Mouse (Mus musculus) midbrain, postnatal 0 days (tissue): ENCODE measurements around the gene Col18a1. TPM values are rescaled to one million over a fixed set of nuclear protein-coding genes. Genes with fewer than 3 reads are reported as not detected.

Experiments
- ATAC-seq: fragments of 200-750 bp; cut with Nextera tagmentation; 2 replicates; pipeline ENCODE4 v1.8.0; 2017; ENCODE audit warnings: moderate number of reproducible peaks, mild to moderate bottlenecking, moderate TSS enrichment, moderate library complexity; ENCODE audit not compliant: low FRiP score
- DNase-seq: peaks from one replicate; pipeline ENCODE4 v3.0.0-alpha.2; 2015; ENCODE audit warnings: low spot score
- H3K27ac ChIP-seq: fragments of 300-500 bp; sonication (generic); 2 replicates; pipeline ENCODE4 v1.5.1; 2014; ENCODE audit warnings: low read depth, mild to moderate bottlenecking, low read length, mixed read lengths
- H3K27me3 ChIP-seq: fragments of 300-500 bp; sonication (generic); 2 replicates; pipeline ENCODE4 v1.6.1; 2014; ENCODE audit warnings: low read length, control low read depth, mixed read lengths; ENCODE audit not compliant: insufficient read depth
- H3K36me3 ChIP-seq: fragments of 300-500 bp; sonication (generic); 2 replicates; pipeline ENCODE4 v1.6.1; 2014; ENCODE audit warnings: low read length, control low read depth, mixed read lengths; ENCODE audit not compliant: insufficient read depth
- H3K4me1 ChIP-seq: fragments of 300-500 bp; sonication (generic); 2 replicates; pipeline ENCODE4 v1.6.1; 2014; ENCODE audit warnings: mild to moderate bottlenecking, control low read depth, antibody characterized with exemption, low read length, mixed read lengths; ENCODE audit not compliant: insufficient read depth
- H3K4me2 ChIP-seq: fragments of 300-500 bp; sonication (generic); 2 replicates; pipeline ENCODE4 v1.6.1; 2014; ENCODE audit warnings: low read depth, mild to moderate bottlenecking, low read length, mixed read lengths; ENCODE audit not compliant: poor library complexity, severe bottlenecking
- H3K4me3 ChIP-seq: fragments of 300-500 bp; sonication (generic); 2 replicates; pipeline ENCODE4 v1.5.1; 2014; ENCODE audit warnings: low read depth, mild to moderate bottlenecking, low read length, moderate library complexity
- H3K9ac ChIP-seq: fragments of 300-500 bp; sonication (generic); replicated peaks from 2 replicates; pipeline ENCODE4 v1.6.1; 2014; ENCODE audit warnings: mild to moderate bottlenecking, low read length, moderate library complexity, mixed read lengths; ENCODE audit not compliant: poor library complexity, severe bottlenecking
- H3K9me3 ChIP-seq: fragments of 300-500 bp; sonication (generic); 2 replicates; pipeline ENCODE4 v1.6.1; 2016; ENCODE audit warnings: low read length, control low read depth
- CTCF ChIP-seq: IDR thresholded peaks from 2 replicates; pipeline ENCODE4 v1.5.1; 2016; ENCODE audit warnings: antibody characterized with exemption, mild to moderate bottlenecking
- WGBS: fragments of 180-500 bp; shearing (Covaris S2); extraction: QIAGEN DNeasy Blood & Tissue Kit; methylation state at CpG from one replicate; pipeline ENCODE4 v1.1.7; 2014; 5-methylcytosine and 5-hydroxymethylcytosine counted together
- polyA plus RNA-seq: library from polyadenylated mRNA; unstranded; fragments of >200 nt; fragmentation: Nextera tagmentation; extraction: Ambion mirVana; gene quantifications from 2 replicates; pipeline ENCODE4 v1.2.1, GENCODE M21; 2015
- total RNA-seq: library from RNA; depleted of rRNA; stranded (reverse); fragments of >200 nt; gene quantifications from 2 replicates; pipeline ENCODE4 v1.2.3, GENCODE M21; 2014

The Col18a1 gene
- total and polyA plus RNA-seq, 2 experiments from 2014 or later = 15.4 to 30.3 TPM

GRCm38 (mm10) chr10:77093817-77094216 is 72.5 kb downstream of the Col18a1 start:
- Histone ChIP-seq H3K4me3 (no peak overlapping the region), H3K4me1 (no peaks in the 10 kb centered on the region), H3K36me3 (no peaks in the 10 kb centered on the region), H3K4me2 (no peak overlapping the region), H3K9ac (no peak overlapping the region), H3K27me3 (no peaks in the 10 kb centered on the region), H3K27ac (no peak overlapping the region), H3K9me3 (no peaks in the 10 kb centered on the region)
- DNase-seq (no peak), ATAC-seq (no peak)
- no peak for TF ChIP-seq CTCF

- Histone ChIP-seq H3K4me1 (no peaks in the 10 kb centered on the region), H3K4me2 (no peak overlapping the region), H3K27me3 (no peaks in the 10 kb centered on the region), H3K36me3 (no peaks in the 10 kb centered on the region), H3K27ac (no peak overlapping the region), H3K9me3 (no peaks in the 10 kb centered on the region), H3K4me3 (no peak overlapping the region), H3K9ac (no peak overlapping the region)
- no peak for ATAC-seq
- TF ChIP-seq CTCF = no peak
- no peak for DNase-seq
- 85% methylated on average over 4 of the region's 4 CpGs for WGBS
These were observed 74.7 kb downstream of the Col18a1 start for GRCm38 (mm10) chr10:77091538-77092097.

- Histone ChIP-seq H3K36me3 (no peaks in the 10 kb centered on the region), H3K9ac (no peak overlapping the region), H3K4me3 (no peak overlapping the region), H3K9me3 (no peaks in the 10 kb centered on the region), H3K4me2 (no peak overlapping the region), H3K27me3 (no peaks in the 10 kb centered on the region), H3K27ac (no peak overlapping the region), H3K4me1 (no peaks in the 10 kb centered on the region)
- ATAC-seq (no peak), DNase-seq (no peak)
- no peak for TF ChIP-seq CTCF
- WGBS = 77% methylated on average over 5 of the region's 5 CpGs
These were observed 76.3 kb downstream of the Col18a1 start for GRCm38 (mm10) chr10:77090063-77090462.

GRCm38 (mm10) chr10:77089336-77089735 is 77.0 kb downstream of the Col18a1 start:
- Histone ChIP-seq H3K4me1 (no peaks in the 10 kb centered on the region), H3K36me3 (no peaks in the 10 kb centered on the region), H3K27me3 (no peaks in the 10 kb centered on the region), H3K4me2 (peak overlapping the region; percentile 4), H3K9ac (no peak overlapping the region), H3K9me3 (no peaks in the 10 kb centered on the region), H3K27ac (no peak overlapping the region), H3K4me3 (0 out of 2 replicates have a peak overlapping the region, but pooled peaks have one; percentile 5)
- ATAC-seq = peak; percentile 62; the same call in 1 of the 2 replicates
- WGBS = 33% methylated on average over 8 of the region's 8 CpGs
- peak; percentile 55 for DNase-seq
- no peak for TF ChIP-seq CTCF

- H3K4me3 ChIP-seq = no peak overlapping the region
- no peaks in the 10 kb centered on the region for H3K36me3 ChIP-seq
- WGBS = 63% methylated on average over 1 of the region's 1 CpGs
- ATAC-seq (no peak), DNase-seq (no peak)
- H3K4me1 ChIP-seq = no peaks in the 10 kb centered on the region
- H3K27me3 ChIP-seq = no peaks in the 10 kb centered on the region
- no peak overlapping the region for H3K4me2 ChIP-seq
- H3K9me3 ChIP-seq = no peaks in the 10 kb centered on the region
- TF ChIP-seq CTCF = no peak
- no peak overlapping the region for H3K9ac ChIP-seq
- no peak overlapping the region for H3K27ac ChIP-seq
These were observed 81.8 kb downstream of the Col18a1 start for GRCm38 (mm10) chr10:77084568-77084967.

- ATAC-seq = no peak
- TF ChIP-seq CTCF = no peak
- no peaks in the 10 kb centered on the region for H3K36me3 ChIP-seq
These were observed 83.4 kb downstream of the Col18a1 start for GRCm38 (mm10) chr10:77082921-77083320.

More at GRCm38 (mm10) chr10:77082921-77083320, 83.4 kb downstream of the Col18a1 start:
- Histone ChIP-seq H3K9ac (no peak overlapping the region), H3K27ac (no peak overlapping the region), H3K4me3 (no peak overlapping the region), H3K4me2 (no peak overlapping the region), H3K27me3 (no peaks in the 10 kb centered on the region), H3K9me3 (no peaks in the 10 kb centered on the region), H3K4me1 (no peaks in the 10 kb centered on the region)
- peak; percentile 13 for DNase-seq
- WGBS = 71% methylated on average over 5 of the region's 5 CpGs
